Mouse (Mus musculus) small intestine, adult 2 months (tissue): Measurements from ENCODE around the gene 9230112D13Rik. TPM values are rescaled to one million over a fixed set of nuclear protein-coding genes. Genes with fewer than 3 reads are reported as not detected.
A peak's percentile ranks its signal among the peaks of the same experiment; 100 is the strongest.

Experiments used
- H3K27ac ChIP-seq: fragments of 200-500 bp; 2 replicates; pipeline ENCODE4 v1.5.1; 2012; ENCODE audit warnings: low read depth, low read length, control low read depth, inconsistent platforms; ENCODE audit not compliant: insufficient read depth
- H3K27me3 ChIP-seq: fragments of 200-500 bp; 2 replicates; pipeline ENCODE4 v1.6.1; 2012; ENCODE audit warnings: mild to moderate bottlenecking, moderate library complexity, low read length, inconsistent platforms; ENCODE audit not compliant: control insufficient read depth, insufficient read depth
- H3K36me3 ChIP-seq: fragments of 200-500 bp; 2 replicates; pipeline ENCODE4 v1.6.1; 2012; ENCODE audit warnings: mild to moderate bottlenecking, low read length, control low read depth, inconsistent platforms; ENCODE audit not compliant: control insufficient read depth, insufficient read depth
- H3K4me1 ChIP-seq: fragments of 200-500 bp; 2 replicates; pipeline ENCODE4 v1.6.1; 2012; ENCODE audit warnings: low read length, inconsistent platforms, mixed read lengths; ENCODE audit not compliant: control insufficient read depth, insufficient read depth, insufficient read length
- H3K4me3 ChIP-seq: fragments of 200-500 bp; 2 replicates; pipeline ENCODE4 v1.5.1; 2012; ENCODE audit warnings: low read depth, mild to moderate bottlenecking, control low read depth, inconsistent platforms, low read length, moderate library complexity
- CTCF ChIP-seq: fragments of 200-500 bp; IDR thresholded peaks from 2 replicates; pipeline ENCODE4 v1.5.1; 2012; ENCODE audit warnings: low read depth, mild to moderate bottlenecking, control low read depth, inconsistent platforms, low read length, moderate library complexity, mixed read lengths; ENCODE audit not compliant: insufficient replicate concordance, insufficient read length; ENCODE audit errors: extremely low read depth
- POLR2A ChIP-seq: fragments of 200-500 bp; IDR thresholded peaks from 2 replicates; pipeline ENCODE4 v1.6.1; 2012; ENCODE audit warnings: low read depth, mild to moderate bottlenecking, control low read depth, inconsistent platforms, low read length, moderate library complexity
- WGBS: fragments of 180-500 bp; shearing (Covaris S2); methylation state at CpG from one replicate; pipeline ENCODE4 v1.1.7; 2018; 5-methylcytosine and 5-hydroxymethylcytosine counted together
- polyA plus RNA-seq: library from polyadenylated mRNA; depleted of rRNA; stranded (reverse); fragments of >200 nt; gene quantifications from 2 replicates; pipeline ENCODE4 v1.2.3, GENCODE M21; 2012

The 9230112D13Rik gene
- polyA plus RNA-seq, 1 experiment: not detected

DNA sequence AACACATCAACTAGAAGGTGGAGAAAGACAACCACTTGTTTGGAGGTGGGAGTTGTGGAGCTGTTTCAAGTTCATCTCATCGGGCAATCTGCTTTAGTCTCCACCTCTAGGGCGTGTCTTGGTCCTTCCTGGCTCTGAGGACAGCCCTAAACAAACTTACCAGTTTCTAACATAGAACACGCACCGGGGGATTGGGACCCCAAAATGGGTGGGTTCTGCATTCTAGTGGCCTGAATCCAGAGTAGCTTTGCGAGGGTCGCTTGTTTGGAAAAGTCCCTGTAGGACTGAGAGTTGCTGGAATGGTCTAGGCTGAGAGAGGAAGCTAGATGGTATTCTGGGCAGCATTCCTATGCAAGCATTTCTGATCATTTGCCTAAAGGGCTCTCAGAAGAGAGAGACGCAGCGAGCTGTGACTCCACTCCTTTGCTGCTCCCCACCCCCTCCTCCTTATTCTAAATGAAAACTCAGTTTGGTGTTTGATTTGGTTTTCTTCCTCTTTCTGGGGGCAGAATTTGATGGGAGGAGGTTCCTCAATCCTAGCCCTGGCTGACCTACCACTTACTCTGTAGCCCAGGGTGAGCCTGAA lies 4.5 kb downstream of the 9230112D13Rik start:
- H3K36me3 ChIP-seq: no peaks in the 10 kb centered on the region
- H3K27me3 ChIP-seq: no peaks in the 10 kb centered on the region
- H3K4me3 ChIP-seq: no peak overlapping the region
- no peak overlapping the region for H3K27ac ChIP-seq
- no peak for TF ChIP-seq CTCF
- peaks cover 7% of the 10 kb centered on the region for H3K4me1 ChIP-seq
- 73% methylated on average over 8 of the region's 8 CpGs for WGBS

GRCm38 (mm10) chr14:34516960-34517577 lies 5.5 kb downstream of the 9230112D13Rik start:
- no peaks in the 10 kb centered on the region for H3K36me3 ChIP-seq
- H3K4me3 ChIP-seq: no peak overlapping the region
- 30% methylated on average over 10 of the region's 10 CpGs for WGBS
- peak overlapping the region; percentile 12; the same call in 1 of the 2 replicates for H3K27ac ChIP-seq
- no peaks in the 10 kb centered on the region for H3K27me3 ChIP-seq
- TF ChIP-seq CTCF (no peak), POLR2A (no peak)
- peaks cover 5% of the 10 kb centered on the region; the same call in 1 of the 2 replicates for H3K4me1 ChIP-seq

DNA sequence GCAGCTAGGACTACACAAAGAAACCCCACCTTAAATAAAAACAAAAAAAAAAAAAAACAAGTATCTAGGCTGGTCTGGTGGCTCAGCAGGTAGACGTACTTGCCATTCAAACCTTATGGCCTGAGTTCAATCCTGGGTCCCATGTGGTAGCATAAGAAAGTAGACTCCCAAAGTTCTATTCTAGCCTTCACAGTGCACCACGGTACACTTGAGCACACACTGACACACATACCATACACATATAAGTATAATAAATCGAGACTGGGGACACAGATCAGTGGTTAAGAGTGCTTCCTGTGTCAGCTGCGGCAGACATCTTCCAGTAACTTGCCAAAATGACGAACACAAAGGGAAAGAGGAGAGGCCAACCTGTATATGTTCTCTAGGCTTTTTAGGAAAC lies 6.7 kb downstream of the 9230112D13Rik start:
- WGBS: 86% methylated on average over 5 of the region's 5 CpGs
- Histone ChIP-seq H3K36me3 (no peaks in the 10 kb centered on the region), H3K27ac (no peak overlapping the region), H3K4me1 (peaks cover 4% of the 10 kb centered on the region; the same call in 1 of the 2 replicates), H3K27me3 (no peaks in the 10 kb centered on the region), H3K4me3 (no peak overlapping the region)
- TF ChIP-seq POLR2A (no peak), CTCF (no peak)

DNA sequence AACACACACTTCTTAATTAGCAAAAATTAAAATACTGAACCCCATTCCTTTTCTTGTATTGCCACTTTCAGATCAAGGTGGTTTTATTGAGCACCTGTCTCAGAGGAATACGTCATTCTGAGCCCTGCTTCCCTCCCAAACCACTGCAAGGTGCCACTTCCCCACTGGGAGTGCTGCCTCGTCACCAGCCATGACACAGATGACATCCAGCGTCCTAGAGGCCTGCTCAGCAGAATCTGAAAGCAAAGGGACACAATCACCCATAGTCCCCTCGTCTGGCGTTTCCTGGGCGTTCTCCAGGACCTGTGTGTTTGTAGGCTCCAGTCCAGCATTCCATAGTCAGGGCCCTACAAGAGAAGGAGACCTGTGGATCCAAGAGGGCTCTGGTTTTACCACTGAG lies 8.5 kb downstream of the 9230112D13Rik start:
- Histone ChIP-seq H3K4me3 (no peak overlapping the region), H3K4me1 (peaks cover 2% of the 10 kb centered on the region; the same call in 1 of the 2 replicates), H3K27me3 (no peaks in the 10 kb centered on the region), H3K27ac (no peak overlapping the region), H3K36me3 (no peaks in the 10 kb centered on the region)
- TF ChIP-seq CTCF: peak; percentile 20; the same call in 1 of the 2 replicates
- TF ChIP-seq POLR2A: no peak
- WGBS: 33% methylated on average over 6 of the region's 6 CpGs

- H3K36me3 ChIP-seq: no peaks in the 10 kb centered on the region
- TF ChIP-seq POLR2A (no peak), CTCF (no peak)
- WGBS: 47% methylated on average over 4 of the region's 4 CpGs
- peaks cover 12% of the 10 kb centered on the region; the same call in 1 of the 2 replicates for H3K4me1 ChIP-seq
- no peak overlapping the region for H3K27ac ChIP-seq
- H3K27me3 ChIP-seq: no peaks in the 10 kb centered on the region
- H3K4me3 ChIP-seq: no peak overlapping the region
These were observed 10.0 kb downstream of the 9230112D13Rik start for GRCm38 (mm10) chr14:34512602-34513001.

- WGBS: 60% methylated on average over 11 of the region's 11 CpGs
- Histone ChIP-seq H3K4me1 (peaks cover 12% of the 10 kb centered on the region; the same call in 1 of the 2 replicates), H3K4me3 (no peak overlapping the region), H3K36me3 (no peaks in the 10 kb centered on the region), H3K27me3 (no peaks in the 10 kb centered on the region), H3K27ac (no peak overlapping the region)
- TF ChIP-seq POLR2A (no peak), CTCF (no peak)
These were observed 10.7 kb downstream of the 9230112D13Rik start for GRCm38 (mm10) chr14:34511901-34512300.

GRCm38 (mm10) chr14:34508842-34509439 lies 13.7 kb downstream of the 9230112D13Rik start:
- peaks cover 21% of the 10 kb centered on the region for H3K4me1 ChIP-seq
- no peak for TF ChIP-seq POLR2A
- no peak for TF ChIP-seq CTCF
- H3K27ac ChIP-seq: 0 out of 2 replicates have a peak overlapping the region, but pooled peaks have one; percentile 17
- WGBS: 32% methylated on average over 7 of the region's 7 CpGs
- H3K4me3 ChIP-seq: no peak overlapping the region
- H3K36me3 ChIP-seq: no peaks in the 10 kb centered on the region
- no peaks in the 10 kb centered on the region for H3K27me3 ChIP-seq
